Comparison of ENCODE assay signal across 9 mouse cellular contexts in genomic region chr11:114040391-114041035, GRCm38 (mm10). TPM values are rescaled to one million over a fixed set of nuclear protein-coding genes. Genes with fewer than 3 reads are reported as not detected.
DNase-seq lines count a peak whose midpoint lies in the region; ATAC-seq lines count a peak whose summit lies in the region.
"Had no signal": no experiment of that assay in that cellular context is flagged by ENCODE, and none has a peak within 500 bp of the region (broad histone marks: within the 10 kb centered on the region; RNA-seq: fewer than 3 reads in every experiment).

No protein-coding gene starts in this region.

- WGBS in lung, embryonic 15.5 days = 14% methylated on average over 10 of the region's 10 CpGs
- 8% methylated on average over 10 of the region's 10 CpGs for WGBS in embryonic facial prominence, embryonic 12.5 days
- WGBS in hindbrain, embryonic 10.5 days = 4% methylated on average over 10 of the region's 10 CpGs
- WGBS in midbrain, embryonic 11.5 days = 5% methylated on average over 10 of the region's 10 CpGs

- no peak overlapping the region for H3K9ac ChIP-seq in lung, embryonic 15.5 days
- H3K9ac ChIP-seq in embryonic facial prominence, embryonic 12.5 days = 0 out of 2 replicates have a peak overlapping the region, but pooled peaks have one; percentile 7
- H3K9ac ChIP-seq in midbrain, embryonic 11.5 days (ENCODE audit: low read length) = no peak overlapping the region

- H3K27ac ChIP-seq in lung, embryonic 15.5 days = no peak overlapping the region
- peak overlapping the region; percentile 73 for H3K27ac ChIP-seq in embryonic facial prominence, embryonic 12.5 days
- peak overlapping the region; percentile 91 for H3K27ac ChIP-seq in hindbrain, embryonic 10.5 days
- peak overlapping the region; percentile 68 for H3K27ac ChIP-seq in midbrain, embryonic 11.5 days (ENCODE audit: low read depth, low read length)

- peak; percentile 64; the same call in 1 of the 2 replicates for ATAC-seq in lung, embryonic 15.5 days (ENCODE audit: borderline replicate concordance, extremely low read depth, low FRiP score, low TSS enrichment)
- peak; percentile 77 for ATAC-seq in embryonic facial prominence, embryonic 12.5 days (ENCODE audit: insufficient number of reproducible peaks, insufficient read depth, low FRiP score, low TSS enrichment)
- ATAC-seq in midbrain, embryonic 11.5 days (ENCODE audit: low FRiP score) = peak; percentile 92

- peaks cover 20% of the 10 kb centered on the region for H3K4me1 ChIP-seq in lung, embryonic 15.5 days
- H3K4me1 ChIP-seq in embryonic facial prominence, embryonic 12.5 days = peaks cover 24% of the 10 kb centered on the region
- H3K4me1 ChIP-seq in hindbrain, embryonic 10.5 days (replicated peaks) = peaks cover 72% of the 10 kb centered on the region
- H3K4me1 ChIP-seq in midbrain, embryonic 11.5 days (ENCODE audit: control insufficient read depth, insufficient read depth, low read length) = peaks cover 33% of the 10 kb centered on the region

- H3K4me3 ChIP-seq in lung, embryonic 15.5 days = no peak overlapping the region
- no peak overlapping the region for H3K4me3 ChIP-seq in embryonic facial prominence, embryonic 12.5 days
- peak overlapping the region; percentile 34 for H3K4me3 ChIP-seq in hindbrain, embryonic 10.5 days
- H3K4me3 ChIP-seq in midbrain, embryonic 11.5 days (ENCODE audit: low read depth, low read length) = no peak overlapping the region

- no peak for DNase-seq in lung, postnatal 36 days
- peak; percentile 86 for DNase-seq in hindbrain, embryonic 10.5 days (ENCODE audit: low spot score)
- peak; percentile 96 for DNase-seq in midbrain, embryonic 11.5 days (ENCODE audit: low spot score, missing footprints)
- no peak for DNase-seq in frontal cortex, adult 2 months (ENCODE audit: extremely low spot score in 1 of 2, low spot score in 1 of 2)
- DNase-seq in layer of hippocampus, postnatal 25 days (ENCODE audit: extremely low spot score in 1 of 2, low spot score in 1 of 2) = no peak
- no peak for DNase-seq in thymus, postnatal 10 days (ENCODE audit: low spot score in 2 of 2)

- no peaks in the 10 kb centered on the region for H3K9me3 ChIP-seq in lung, embryonic 15.5 days
- no peaks in the 10 kb centered on the region for H3K9me3 ChIP-seq in embryonic facial prominence, embryonic 12.5 days
- no peaks in the 10 kb centered on the region for H3K9me3 ChIP-seq in hindbrain, embryonic 10.5 days
- H3K9me3 ChIP-seq in midbrain, embryonic 11.5 days (ENCODE audit: control insufficient read depth, low read length) = no peaks in the 10 kb centered on the region

- no peaks in the 10 kb centered on the region for H3K36me3 ChIP-seq in lung, embryonic 15.5 days
- no peaks in the 10 kb centered on the region for H3K36me3 ChIP-seq in embryonic facial prominence, embryonic 12.5 days
- no peaks in the 10 kb centered on the region for H3K36me3 ChIP-seq in hindbrain, embryonic 10.5 days
- no peaks in the 10 kb centered on the region for H3K36me3 ChIP-seq in midbrain, embryonic 11.5 days (ENCODE audit: control insufficient read depth, insufficient read depth, low read length)

- H3K4me2 ChIP-seq in lung, embryonic 15.5 days = 0 out of 2 replicates have a peak overlapping the region, but pooled peaks have one; percentile 0
- H3K4me2 ChIP-seq in embryonic facial prominence, embryonic 12.5 days (replicated peaks) = no peak overlapping the region
- peak overlapping the region; percentile 13 for H3K4me2 ChIP-seq in midbrain, embryonic 11.5 days

- H3K27me3 ChIP-seq in lung, embryonic 15.5 days = no peaks in the 10 kb centered on the region
- H3K27me3 ChIP-seq in embryonic facial prominence, embryonic 12.5 days = no peaks in the 10 kb centered on the region
- H3K27me3 ChIP-seq in hindbrain, embryonic 10.5 days (ENCODE audit: insufficient read depth, poor library complexity, severe bottlenecking) = 0 out of 2 replicates have a peak, but pooled peaks cover 2% of the 10 kb centered on the region
- H3K27me3 ChIP-seq in midbrain, embryonic 11.5 days (ENCODE audit: control insufficient read depth, insufficient read depth, low read length) = no peaks in the 10 kb centered on the region; the same call in 1 of the 2 replicates

RNA-seq across cellular contexts. Expression of gene Sdk2, which starts 26.3 kb away (rescaled TPM):
- 2.7 and 2.9 TPM in 2 replicates for polyA plus RNA-seq in lung, embryonic 15.5 days (2015; fragmentation: Nextera tagmentation; extraction: Ambion mirVana)
- 3.7 and 3.8 TPM in 2 replicates for polyA plus RNA-seq in embryonic facial prominence, embryonic 12.5 days (2016; fragmentation: Nextera tagmentation; extraction: Ambion mirVana)
- polyA plus RNA-seq in hindbrain, embryonic 10.5 days (2016; fragmentation: Nextera tagmentation; extraction: Ambion mirVana) = 3.2 and 4.3 TPM in 2 replicates
- 2.6 and 3.0 TPM in 2 replicates for polyA plus RNA-seq in midbrain, embryonic 11.5 days (2014; fragmentation: Nextera tagmentation; extraction: Ambion mirVana)
- polyA plus RNA-seq in frontal cortex, adult 2 months (2012; rRNA removed) = 7.8 and 8.6 TPM in 2 replicates
- 10 to 100 TPM; 22.9 to 27.2 TPM for total RNA-seq in layer of hippocampus, postnatal 25 days (2021)
- total RNA-seq: hematopoietic stem cell, adult 5-6 weeks had no signal

Comparison
In these comparisons a context has a peak if more than half of its experiments do, and no peak if none do; other contexts are left out.
1. DNase-seq: peak in hindbrain, embryonic 10.5 days (single experiment) and midbrain, embryonic 11.5 days (single experiment); none in lung, postnatal 36 days (single experiment), frontal cortex, adult 2 months (0 of 2), layer of hippocampus, postnatal 25 days (0 of 2) and thymus, postnatal 10 days (0 of 2).
2. Peak in every context shown above with its lines, with median percentiles within 50 percentile points of each other: ATAC-seq.